In genomic region chr9:40731591-40732048, GRCm38 (mm10) we compare ENCODE assay signal across 9 mouse cellular contexts. TPM values are rescaled to one million over a fixed set of nuclear protein-coding genes. Genes with fewer than 3 reads are reported as not detected.
A peak's percentile ranks its signal among the peaks of the same experiment; 100 is the strongest.
DNase-seq lines count a peak whose midpoint lies in the region; ATAC-seq and TF ChIP-seq lines count a peak whose summit lies in the region.
"Had no signal": no experiment of that assay in that cellular context is flagged by ENCODE, and none has a peak within 500 bp of the region (broad histone marks: within the 10 kb centered on the region; RNA-seq: fewer than 3 reads in every experiment).

No protein-coding gene starts in this region.

- no peaks in the 10 kb centered on the region for H3K36me3 ChIP-seq in ES-Bruce4 (ENCODE audit: control insufficient read depth, insufficient read depth, low read length, poor library complexity, severe bottlenecking)
- no peaks in the 10 kb centered on the region for H3K36me3 ChIP-seq in forebrain, embryonic 14.5 days (ENCODE audit: control insufficient read depth, insufficient read depth, low read length)
- no peaks in the 10 kb centered on the region for H3K36me3 ChIP-seq in liver, embryonic 15.5 days (replicated peaks)

- H3K27me3 ChIP-seq in ES-Bruce4 (ENCODE audit: control insufficient read depth, insufficient read depth, low read length, poor library complexity, severe bottlenecking), result peaks cover 2% of the 10 kb centered on the region; the same call in 1 of the 2 replicates
- H3K27me3 ChIP-seq in forebrain, embryonic 14.5 days (replicated peaks; ENCODE audit: control insufficient read depth, insufficient read depth, low read length), result no peaks in the 10 kb centered on the region
- peaks cover 15% of the 10 kb centered on the region for H3K27me3 ChIP-seq in liver, embryonic 15.5 days

- WGBS in forebrain, embryonic 14.5 days, result 9% methylated on average over 7 of the region's 7 CpGs
- WGBS in liver, embryonic 15.5 days (ENCODE audit: insufficient replicate concordance), result 20% methylated on average over 7 of the region's 7 CpGs

- intact Hi-C loops in gastrocnemius, adult 2 months (cut with DNase I), result no loop called here
- intact Hi-C loops in left cerebral cortex, postnatal 14 days (cut with DNase I), result loop anchor here (5.0 kb wide), 1 partner anchor 224 kb away; no protein-coding TSS in a partner anchor

- no peak for TF ChIP-seq POLR2A in ES-Bruce4 (IDR thresholded peaks at IDR 0.05; ENCODE audit: insufficient read depth, low read length)

- peak overlapping the region; percentile 75 for H3K4me3 ChIP-seq in gastrocnemius, adult 2 months
- H3K4me3 ChIP-seq in ES-Bruce4 (ENCODE audit: low read depth, low read length), result no peak overlapping the region; the same call in 1 of the 2 replicates
- H3K4me3 ChIP-seq in forebrain, embryonic 14.5 days (ENCODE audit: low read depth, low read length), result 0 out of 2 replicates have a peak overlapping the region, but pooled peaks have one; percentile 31
- H3K4me3 ChIP-seq in liver, embryonic 15.5 days (replicated peaks), result peak overlapping the region; percentile 42; the same call in 1 of the 2 replicates

- no peak for DNase-seq in gastrocnemius, adult 2 months
- DNase-seq in gastrocnemius, adult 18-20 months (ENCODE audit: low spot score), result no peak
- no peak for DNase-seq in forebrain, embryonic 14.5 days (ENCODE audit: low spot score)
- DNase-seq in left cerebral cortex, postnatal 14 days (ENCODE audit: low spot score in 2 of 2), result no peak
- DNase-seq in adrenal gland, adult 2 months, result no peak
- DNase-seq in cerebellum, postnatal 25 days, result no peak

- H3K27ac ChIP-seq in gastrocnemius, adult 2 months, result peak overlapping the region; percentile 70
- H3K27ac ChIP-seq in ES-Bruce4 (ENCODE audit: insufficient read depth, low read length), result no peak overlapping the region
- H3K27ac ChIP-seq in forebrain, embryonic 14.5 days (ENCODE audit: low read depth, low read length), result peak overlapping the region; percentile 93
- no peak overlapping the region for H3K27ac ChIP-seq in liver, embryonic 15.5 days (replicated peaks)

- H3K9me3 ChIP-seq in ES-Bruce4 (replicated peaks; ENCODE audit: control insufficient read depth, insufficient read depth, low read length, poor library complexity, severe bottlenecking), result no peaks in the 10 kb centered on the region
- H3K9me3 ChIP-seq in forebrain, embryonic 14.5 days (replicated peaks; ENCODE audit: control insufficient read depth, low read length), result no peaks in the 10 kb centered on the region
- H3K9me3 ChIP-seq in liver, embryonic 15.5 days (replicated peaks), result no peaks in the 10 kb centered on the region

- ATAC-seq in forebrain, embryonic 14.5 days, result peak; percentile 42; the same call in 1 of the 2 replicates
- ATAC-seq in liver, embryonic 15.5 days (ENCODE audit: insufficient read depth), result no peak
- ATAC-seq: CD4-positive, CD25-positive, alpha-beta regulatory T cell, adult 4 months had no signal

- peak overlapping the region; percentile 43; the same call in 1 of the 2 replicates for H3K9ac ChIP-seq in ES-Bruce4 (ENCODE audit: low read depth, poor library complexity, severe bottlenecking)
- 0 out of 2 replicates have a peak overlapping the region, but pooled peaks have one; percentile 68 for H3K9ac ChIP-seq in forebrain, embryonic 14.5 days (ENCODE audit: low read length)
- H3K9ac ChIP-seq in liver, embryonic 15.5 days, result no peak overlapping the region

- H3K4me2 ChIP-seq in forebrain, embryonic 14.5 days (ENCODE audit: low read length), result peak overlapping the region; percentile 62
- peak overlapping the region; percentile 67 for H3K4me2 ChIP-seq in liver, embryonic 15.5 days

- TF ChIP-seq CTCF in gastrocnemius, adult 2 months (IDR thresholded peaks at IDR 0.05), result no peak
- no peak for TF ChIP-seq CTCF in ES-Bruce4 (IDR thresholded peaks at IDR 0.05; ENCODE audit: low read depth, low read length)

- peaks cover 2% of the 10 kb centered on the region for H3K4me1 ChIP-seq in ES-Bruce4 (ENCODE audit: control insufficient read depth, insufficient read depth, low read length)
- H3K4me1 ChIP-seq in forebrain, embryonic 14.5 days (ENCODE audit: control insufficient read depth, insufficient read depth, low read length), result peaks cover 10% of the 10 kb centered on the region
- H3K4me1 ChIP-seq in liver, embryonic 15.5 days (replicated peaks), result peaks cover 11% of the 10 kb centered on the region; the same call in 1 of the 2 replicates

- TF ChIP-seq EP300 in ES-Bruce4 (IDR thresholded peaks at IDR 0.05; ENCODE audit: insufficient read depth, low read depth, low read length), result no peak

RNA-seq across cellular contexts. Expression of gene Clmp, which starts 45.9 kb away (rescaled TPM):
- 1 to 10 TPM; 3.7 to 5.2 TPM for total RNA-seq in gastrocnemius, adult 2 months (2021)
- total RNA-seq in gastrocnemius, adult 18-20 months (2021), result 1 to 10 TPM; 3.7 to 5.6 TPM
- polyA plus RNA-seq in ES-Bruce4 (2011; ENCODE audit: insufficient read depth, insufficient read length, low read depth, missing spikeins), result 3.5 and 3.9 TPM in 2 replicates
- polyA plus RNA-seq in forebrain, embryonic 14.5 days (2014; fragmentation: Nextera tagmentation; extraction: Ambion mirVana), result 45.6 and 51.6 TPM in 2 replicates
- polyA plus RNA-seq in liver, embryonic 15.5 days (2015; fragmentation: Nextera tagmentation; extraction: Ambion mirVana), result 0.75 and 0.92 TPM in 2 replicates
- total RNA-seq in left cerebral cortex, postnatal 14 days (2021), result 10 to 100 TPM; 29.8 to 30.2 TPM
- total RNA-seq in adrenal gland, adult 2 months (2021), result 1 to 10 TPM; 6.3 TPM
- polyA plus RNA-seq in adrenal gland, adult 2 months (2012; rRNA removed), result 25.4 and 29.5 TPM in 2 replicates

Comparison
In these comparisons a context has a peak if more than half of its experiments do, and no peak if none do; other contexts are left out.
1. H3K27ac ChIP-seq: peak in gastrocnemius, adult 2 months (single experiment) and forebrain, embryonic 14.5 days (single experiment); none in ES-Bruce4 (single experiment) and liver, embryonic 15.5 days (single experiment).
2. RNA of gene Clmp, which starts 45.9 kb away (total RNA-seq): 29.8 to 30.2 TPM in left cerebral cortex, postnatal 14 days; 6.3 TPM in adrenal gland, adult 2 months, 3.7 to 5.6 TPM in gastrocnemius, adult 18-20 months and 3.7 to 5.2 TPM in gastrocnemius, adult 2 months; every median in the first group is over 4 times any median in the second.